Mouse (Mus musculus): ENCODE measurements around the gene Rbm20. TPM values are rescaled to one million over a fixed set of nuclear protein-coding genes. Genes with fewer than 3 reads are reported as not detected.
A peak's percentile ranks its signal among the peaks of the same experiment; 100 is the strongest.

The Rbm20 gene
- polyA plus RNA-seq, 1 experiment from 2014 or later: 0.52 TPM

- no peak overlapping the region for H3K4me3 ChIP-seq (ENCODE audit: low read depth, low read length)
- no peak for ATAC-seq
- H3K36me3 ChIP-seq (ENCODE audit: control insufficient read depth, insufficient read depth): no peaks in the 10 kb centered on the region
- peaks cover 41% of the 10 kb centered on the region for H3K4me1 ChIP-seq (replicated peaks; ENCODE audit: control insufficient read depth, insufficient read depth, low read length)
- peak overlapping the region; percentile 84; the same call in 1 of the 2 replicates for H3K27ac ChIP-seq (ENCODE audit: low read depth, low read length)
- no peaks in the 10 kb centered on the region for H3K9me3 ChIP-seq (ENCODE audit: control insufficient read depth)
- H3K27me3 ChIP-seq (replicated peaks; ENCODE audit: control insufficient read depth, insufficient read depth, low read length): no peaks in the 10 kb centered on the region
- 44% methylated on average over 9 of the region's 9 CpGs for WGBS
- no peak overlapping the region for H3K4me2 ChIP-seq (replicated peaks; ENCODE audit: low read depth)
- no peak overlapping the region for H3K9ac ChIP-seq (ENCODE audit: low read depth, low read length)
- TF ChIP-seq CTCF (IDR thresholded peaks at IDR 0.05; ENCODE audit: low read depth): no peak
These were observed 215.8 kb downstream of the Rbm20 start for GRCm38 (mm10) chr19:53892838-53893359.

DNA sequence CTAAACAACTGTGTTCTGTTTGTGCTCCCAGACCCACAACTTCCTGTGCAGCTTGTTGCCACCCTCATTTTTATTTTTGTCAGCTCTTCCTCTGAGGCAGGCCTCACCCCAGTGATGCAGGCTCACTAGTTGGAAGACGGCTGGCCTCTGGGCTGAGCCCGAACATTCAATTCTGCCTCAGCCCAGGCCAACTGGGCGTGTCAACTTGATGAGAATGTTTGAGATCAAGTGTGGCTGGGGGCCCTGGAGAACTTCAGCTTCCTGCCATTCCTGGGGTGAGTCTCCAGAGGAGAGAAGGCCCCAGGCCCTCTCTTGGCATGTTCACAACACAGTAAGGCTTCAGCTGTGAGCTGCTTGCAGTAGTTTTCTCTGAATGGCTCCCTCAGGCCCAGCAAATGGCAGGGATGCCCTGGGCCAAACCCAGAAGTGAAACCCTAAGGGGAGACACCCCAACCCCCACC, 216.6 kb downstream of the Rbm20 start:
- Histone ChIP-seq H3K36me3 (ENCODE audit: control insufficient read depth, insufficient read depth) (no peaks in the 10 kb centered on the region), H3K9ac (ENCODE audit: low read depth, low read length) (no peak overlapping the region), H3K4me3 (ENCODE audit: low read depth, low read length) (no peak overlapping the region), H3K27me3 (replicated peaks; ENCODE audit: control insufficient read depth, insufficient read depth, low read length) (no peaks in the 10 kb centered on the region), H3K4me1 (replicated peaks; ENCODE audit: control insufficient read depth, insufficient read depth, low read length) (peaks cover 41% of the 10 kb centered on the region), H3K9me3 (ENCODE audit: control insufficient read depth) (no peaks in the 10 kb centered on the region), H3K27ac (ENCODE audit: low read depth, low read length) (peak overlapping the region; percentile 84), H3K4me2 (replicated peaks; ENCODE audit: low read depth) (0 out of 2 replicates have a peak overlapping the region, but pooled peaks have one; percentile 17)
- 10% methylated on average over 3 of the region's 3 CpGs for WGBS
- TF ChIP-seq CTCF (IDR thresholded peaks at IDR 0.05; ENCODE audit: low read depth): no peak
- ATAC-seq: no peak

DNA sequence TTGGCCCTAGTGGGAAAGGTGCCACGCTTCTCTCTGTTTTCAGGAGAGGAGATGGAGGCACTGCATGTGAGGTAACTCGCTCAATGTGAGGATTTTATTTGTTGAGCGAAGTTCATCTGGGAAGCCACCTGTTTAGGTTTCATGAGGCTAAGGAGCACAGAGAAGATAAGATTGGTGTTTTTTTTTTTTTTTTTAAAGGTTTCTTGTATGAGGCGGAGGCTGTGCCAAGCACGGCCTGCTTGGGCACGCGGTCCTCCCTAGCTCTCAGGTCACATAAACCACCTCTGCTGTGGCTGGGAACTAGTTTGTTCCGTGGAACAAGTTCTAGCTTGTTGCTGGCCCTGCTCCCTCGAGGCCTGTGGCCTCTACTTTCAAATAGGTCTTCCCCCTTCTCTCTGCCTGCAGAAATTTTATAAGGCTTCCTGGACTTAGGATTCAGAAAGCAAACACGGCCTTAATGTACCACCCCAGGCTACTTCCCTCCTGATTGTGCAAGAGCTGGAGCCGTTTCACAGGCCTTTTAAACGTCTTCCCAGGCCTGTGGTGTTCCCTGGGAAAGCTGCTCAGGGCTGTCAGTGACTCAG, 217.5 kb downstream of the Rbm20 start:
- peaks cover 39% of the 10 kb centered on the region for H3K4me1 ChIP-seq (replicated peaks; ENCODE audit: control insufficient read depth, insufficient read depth, low read length)
- no peaks in the 10 kb centered on the region for H3K9me3 ChIP-seq (ENCODE audit: control insufficient read depth)
- no peaks in the 10 kb centered on the region for H3K36me3 ChIP-seq (ENCODE audit: control insufficient read depth, insufficient read depth)
- peak overlapping the region; percentile 79 for H3K27ac ChIP-seq (ENCODE audit: low read depth, low read length)
- H3K9ac ChIP-seq (ENCODE audit: low read depth, low read length): no peak overlapping the region
- peak; percentile 58 for ATAC-seq
- WGBS: 40% methylated on average over 12 of the region's 12 CpGs
- TF ChIP-seq CTCF (IDR thresholded peaks at IDR 0.05; ENCODE audit: low read depth): no peak
- H3K4me3 ChIP-seq (ENCODE audit: low read depth, low read length): no peak overlapping the region
- H3K4me2 ChIP-seq (replicated peaks; ENCODE audit: low read depth): 0 out of 2 replicates have a peak overlapping the region, but pooled peaks have one; percentile 17
- no peaks in the 10 kb centered on the region for H3K27me3 ChIP-seq (replicated peaks; ENCODE audit: control insufficient read depth, insufficient read depth, low read length)

GRCm38 (mm10) chr19:53898046-53898445, 220.9 kb downstream of the Rbm20 start:
- 76% methylated on average over 5 of the region's 5 CpGs for WGBS
- Histone ChIP-seq H3K4me2 (replicated peaks; ENCODE audit: low read depth) (no peak overlapping the region), H3K4me1 (replicated peaks; ENCODE audit: control insufficient read depth, insufficient read depth, low read length) (peaks cover 28% of the 10 kb centered on the region), H3K36me3 (ENCODE audit: control insufficient read depth, insufficient read depth) (no peaks in the 10 kb centered on the region), H3K27ac (ENCODE audit: low read depth, low read length) (no peak overlapping the region), H3K27me3 (replicated peaks; ENCODE audit: control insufficient read depth, insufficient read depth, low read length) (no peaks in the 10 kb centered on the region), H3K9ac (ENCODE audit: low read depth, low read length) (no peak overlapping the region), H3K9me3 (ENCODE audit: control insufficient read depth) (no peaks in the 10 kb centered on the region), H3K4me3 (ENCODE audit: low read depth, low read length) (no peak overlapping the region)
- TF ChIP-seq CTCF (IDR thresholded peaks at IDR 0.05; ENCODE audit: low read depth): no peak
- ATAC-seq: no peak

GRCm38 (mm10) chr19:53898498-53898897, 221.4 kb downstream of the Rbm20 start:
- Histone ChIP-seq H3K9ac (ENCODE audit: low read depth, low read length) (no peak overlapping the region), H3K4me3 (ENCODE audit: low read depth, low read length) (no peak overlapping the region), H3K4me1 (replicated peaks; ENCODE audit: control insufficient read depth, insufficient read depth, low read length) (peaks cover 25% of the 10 kb centered on the region), H3K4me2 (replicated peaks; ENCODE audit: low read depth) (no peak overlapping the region), H3K36me3 (ENCODE audit: control insufficient read depth, insufficient read depth) (no peaks in the 10 kb centered on the region), H3K27ac (ENCODE audit: low read depth, low read length) (no peak overlapping the region), H3K27me3 (replicated peaks; ENCODE audit: control insufficient read depth, insufficient read depth, low read length) (no peaks in the 10 kb centered on the region), H3K9me3 (ENCODE audit: control insufficient read depth) (no peaks in the 10 kb centered on the region)
- ATAC-seq: no peak
- 87% methylated on average over 4 of the region's 4 CpGs for WGBS
- TF ChIP-seq CTCF (IDR thresholded peaks at IDR 0.05; ENCODE audit: low read depth): no peak

GRCm38 (mm10) chr19:53898970-53899900, 222.1 kb downstream of the Rbm20 start:
- Histone ChIP-seq H3K36me3 (ENCODE audit: control insufficient read depth, insufficient read depth) (no peaks in the 10 kb centered on the region), H3K27ac (ENCODE audit: low read depth, low read length) (no peak overlapping the region), H3K4me3 (ENCODE audit: low read depth, low read length) (no peak overlapping the region), H3K9ac (ENCODE audit: low read depth, low read length) (no peak overlapping the region), H3K4me1 (replicated peaks; ENCODE audit: control insufficient read depth, insufficient read depth, low read length) (peaks cover 18% of the 10 kb centered on the region), H3K27me3 (replicated peaks; ENCODE audit: control insufficient read depth, insufficient read depth, low read length) (no peaks in the 10 kb centered on the region), H3K4me2 (replicated peaks; ENCODE audit: low read depth) (no peak overlapping the region), H3K9me3 (ENCODE audit: control insufficient read depth) (no peaks in the 10 kb centered on the region)
- ATAC-seq: no peak
- no peak for TF ChIP-seq CTCF (IDR thresholded peaks at IDR 0.05; ENCODE audit: low read depth)
- 86% methylated on average over 25 of the region's 25 CpGs for WGBS
